Mouse (Mus musculus) lung, embryonic 14.5 days (tissue): ENCODE results near the gene A030005L19Rik. TPM values are rescaled to one million over a fixed set of nuclear protein-coding genes. Genes with fewer than 3 reads are reported as not detected.

Experiments
- ATAC-seq: fragments of 200-750 bp; cut with Nextera tagmentation; 2 replicates; pipeline ENCODE4 v1.8.0; 2017; ENCODE audit warnings: mild to moderate bottlenecking, moderate TSS enrichment, moderate library complexity; ENCODE audit not compliant: insufficient read depth
- DNase-seq: peaks from one replicate; pipeline ENCODE4 v3.0.0-alpha.2; 2015
- H3K27ac ChIP-seq: fragments of 300-500 bp; sonication (generic); 2 replicates; pipeline ENCODE4 v1.5.1; 2014; ENCODE audit warnings: low read depth, mild to moderate bottlenecking, moderate library complexity
- H3K27me3 ChIP-seq: fragments of 300-500 bp; sonication (generic); 2 replicates; pipeline ENCODE4 v1.6.1; 2014; ENCODE audit warnings: low read length, control low read depth; ENCODE audit not compliant: insufficient read depth
- H3K36me3 ChIP-seq: fragments of 300-500 bp; sonication (generic); 2 replicates; pipeline ENCODE4 v1.6.1; 2014; ENCODE audit warnings: control low read depth; ENCODE audit not compliant: insufficient read depth
- H3K4me1 ChIP-seq: fragments of 300-500 bp; sonication (generic); 2 replicates; pipeline ENCODE4 v1.6.1; 2014; ENCODE audit warnings: antibody characterized with exemption, control low read depth; ENCODE audit not compliant: insufficient read depth
- H3K4me2 ChIP-seq: fragments of 300-500 bp; sonication (generic); 2 replicates; pipeline ENCODE4 v1.6.1; 2014; ENCODE audit warnings: mild to moderate bottlenecking
- H3K4me3 ChIP-seq: fragments of 300-500 bp; sonication (generic); 2 replicates; pipeline ENCODE4 v1.5.1; 2014; ENCODE audit warnings: low read depth, low read length
- H3K9ac ChIP-seq: fragments of 300-500 bp; sonication (generic); 2 replicates; pipeline ENCODE4 v1.6.1; 2014
- H3K9me3 ChIP-seq: fragments of 300-500 bp; sonication (generic); 2 replicates; pipeline ENCODE4 v1.6.1; 2016; ENCODE audit warnings: low read depth, low read length, control low read depth
- CTCF ChIP-seq: IDR thresholded peaks from 2 replicates; pipeline ENCODE4 v1.5.1; 2016; ENCODE audit warnings: antibody characterized with exemption, low read depth
- WGBS: fragments of 180-500 bp; shearing (Covaris S2); extraction: QIAGEN DNeasy Blood & Tissue Kit; methylation state at CpG from one replicate; pipeline ENCODE4 v1.1.7; 2014; 5-methylcytosine and 5-hydroxymethylcytosine counted together
- polyA plus RNA-seq: library from polyadenylated mRNA; unstranded; fragments of >200 nt; fragmentation: Nextera tagmentation; extraction: Ambion mirVana; gene quantifications from 2 replicates; pipeline ENCODE4 v1.2.1, GENCODE M21; 2014

Gene A030005L19Rik
- polyA plus RNA-seq, 1 experiment from 2014 or later, result not detected

- WGBS, result 82% methylated on average over 11 of the region's 11 CpGs
- TF ChIP-seq CTCF, result no peak
- H3K4me2 ChIP-seq, result no peak within 1 kb of the TSS
- H3K27ac ChIP-seq, result no peak within 1 kb of the TSS
- H3K4me3 ChIP-seq, result no peak within 1 kb of the TSS
- H3K9ac ChIP-seq, result no peak within 1 kb of the TSS
- ATAC-seq, result no peak
- no peaks in the 10 kb centered on the region for H3K9me3 ChIP-seq
- H3K4me1 ChIP-seq, result no peaks in the 10 kb centered on the region
- no peaks in the 10 kb centered on the region for H3K36me3 ChIP-seq
- no peak for DNase-seq
- H3K27me3 ChIP-seq, result no peaks in the 10 kb centered on the region
These were observed 46.8 kb downstream of the A030005L19Rik start, which contains the start of gene Gm47955 for GRCm38 (mm10) chr1:82959870-82960385. Gm47955 (plus strand) TSS chr1:82960286.

Other genes starting within 250 kb of the A030005L19Rik start
- gene Mff, start 188.4 kb upstream of the A030005L19Rik start, polyA plus RNA-seq, result 214 and 224 TPM in 2 replicates
- gene Tm4sf20, start 144.9 kb upstream of the A030005L19Rik start, polyA plus RNA-seq, result not detected in 2 replicates
- gene Gm47791, start 142.1 kb upstream of the A030005L19Rik start, polyA plus RNA-seq, result not detected in 2 replicates
- gene Agfg1, start 73.8 kb upstream of the A030005L19Rik start, polyA plus RNA-seq, result 47.8 and 48.4 TPM in 2 replicates
- gene A030014E15Rik, start 11.6 kb downstream of the A030005L19Rik start, polyA plus RNA-seq, result not detected in 2 replicates
- not detected in 2 replicates for gene Gm6217, start 18.1 kb downstream of the A030005L19Rik start, polyA plus RNA-seq
- not detected in 2 replicates for gene A030003K21Rik, start 30.1 kb downstream of the A030005L19Rik start, polyA plus RNA-seq
- gene Gm7544, start 42.7 kb downstream of the A030005L19Rik start, polyA plus RNA-seq, result not detected in 2 replicates
- not detected in 2 replicates for gene Gm47955, start 47.0 kb downstream of the A030005L19Rik start, polyA plus RNA-seq
- gene Gm47959, start 87.2 kb downstream of the A030005L19Rik start, polyA plus RNA-seq, result not detected in 2 replicates
- 0.51 and 0.80 TPM in 2 replicates for gene Slc19a3, start 125.1 kb downstream of the A030005L19Rik start, polyA plus RNA-seq
- not detected in 2 replicates for gene Krtap28-10, start 129.2 kb downstream of the A030005L19Rik start, polyA plus RNA-seq
- not detected in 2 replicates for gene Gm47969, start 131.6 kb downstream of the A030005L19Rik start, polyA plus RNA-seq
- gene A030005K14Rik, start 146.1 kb downstream of the A030005L19Rik start, polyA plus RNA-seq, result not detected in 2 replicates
- gene Krtap28-13, start 147.6 kb downstream of the A030005L19Rik start, polyA plus RNA-seq, result not detected in 2 replicates
- 0.18 TPM in 1 of 2 replicates, not detected in the other for gene Ccl20, start 203.4 kb downstream of the A030005L19Rik start, polyA plus RNA-seq
- 0.20 TPM in 1 of 2 replicates, not detected in the other for gene Daw1, start 246.4 kb downstream of the A030005L19Rik start, polyA plus RNA-seq